Mouse (Mus musculus) left cerebral cortex, postnatal 36 days (tissue): Measurements from ENCODE around the gene Zfp672. TPM values are rescaled to one million over a fixed set of nuclear protein-coding genes. Genes with fewer than 3 reads are reported as not detected.

Experiments
- DNase-seq, 2 experiments: peaks; one replicate each; pipeline ENCODE4 v3.0.0; 2021 to 2022; ENCODE audit warnings: low spot score in 2 of 2, mixed read lengths in 1 of 2
- intact Hi-C: fragments of 180-260 bp; cut with DNase I; formaldehyde crosslinking; loops from one replicate; pipeline ENCODE4 v1.15.1; 2025
- total RNA-seq, 2 experiments: library from RNA; stranded (reverse); gene quantifications; 2 replicates each; pipeline ENCODE4 v1.2.3; 2021

The Zfp672 gene
- total RNA-seq, 2 experiments from 2014 or later, result 42.5 to 57.4 TPM

GRCm38 (mm10) chr11:58301057-58301456 lies 29.1 kb downstream of the Zfp672 start:
- DNase-seq, result peak; percentile 66 to 75
- intact Hi-C loops, result loop anchor here (5.0 to 10.0 kb wide), 3 partner anchors 129 to 346 kb away; partner anchors contain the start of genes Cnot8 and Mrpl22

GRCm38 (mm10) chr11:58297396-58297795 lies 32.7 kb downstream of the Zfp672 start:
- intact Hi-C loops, result no loop called here
- DNase-seq, result no peak

DNA sequence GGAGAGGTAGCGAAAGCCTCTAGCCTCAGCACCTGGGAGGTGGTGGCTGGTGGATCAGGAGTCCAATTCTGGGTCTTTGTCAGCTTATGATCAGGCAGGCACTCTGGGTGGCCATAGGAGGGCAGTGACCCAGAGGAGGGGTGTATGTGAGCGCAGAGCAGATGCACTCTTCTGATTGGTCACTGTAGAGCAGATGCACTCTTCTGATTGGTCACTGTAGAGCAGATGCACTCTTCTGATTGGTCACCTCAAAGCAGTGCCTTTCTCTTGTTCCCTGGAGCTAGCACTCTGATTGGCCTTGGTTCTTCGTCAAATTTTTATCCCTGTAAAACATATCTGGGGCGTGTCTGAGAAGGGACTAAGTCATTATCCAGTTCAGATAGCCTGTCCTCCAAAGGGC lies 37.3 kb downstream of the Zfp672 start:
- intact Hi-C loops, result loop anchor here (5.0 kb wide), 1 partner anchor 55 kb away; no protein-coding TSS in a partner anchor
- no peak for DNase-seq

DNA sequence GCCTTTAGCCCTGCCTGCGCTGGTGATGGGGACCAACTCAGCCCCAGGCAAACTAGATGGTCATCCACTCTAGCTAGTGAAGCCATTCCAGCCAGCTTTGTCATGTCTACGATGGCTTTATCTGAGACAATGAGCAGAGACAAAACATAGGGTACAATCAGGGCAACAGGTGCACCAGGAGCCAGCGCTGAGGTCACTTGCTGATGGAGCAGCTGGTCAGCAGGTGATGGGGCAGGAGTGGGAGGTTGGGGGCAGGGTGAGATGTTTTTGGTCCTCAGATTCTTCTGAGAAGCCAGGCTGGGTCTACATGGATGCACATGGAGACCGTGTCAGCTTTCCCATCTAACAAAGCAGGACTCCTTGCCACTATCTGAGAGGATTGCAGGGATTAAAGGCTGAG lies 39.3 kb downstream of the Zfp672 start:
- DNase-seq, result no peak
- intact Hi-C loops, result loop anchor here (5.0 kb wide), 1 partner anchor 54 kb away; no protein-coding TSS in a partner anchor

- intact Hi-C loops, result loop anchor here (5.0 kb wide), 1 partner anchor 53 kb away; no protein-coding TSS in a partner anchor
- no peak for DNase-seq
These were observed 40.0 kb downstream of the Zfp672 start for GRCm38 (mm10) chr11:58289992-58290682.

GRCm38 (mm10) chr11:58282518-58282917 lies 47.6 kb downstream of the Zfp672 start:
- intact Hi-C loops, result no loop called here
- DNase-seq, result no peak

- intact Hi-C loops, result no loop called here
- no peak for DNase-seq
These were observed 48.1 kb downstream of the Zfp672 start for GRCm38 (mm10) chr11:58281970-58282496.

- intact Hi-C loops, result no loop called here
- DNase-seq, result no peak
These were observed 54.4 kb downstream of the Zfp672 start for GRCm38 (mm10) chr11:58275756-58276155.

DNA sequence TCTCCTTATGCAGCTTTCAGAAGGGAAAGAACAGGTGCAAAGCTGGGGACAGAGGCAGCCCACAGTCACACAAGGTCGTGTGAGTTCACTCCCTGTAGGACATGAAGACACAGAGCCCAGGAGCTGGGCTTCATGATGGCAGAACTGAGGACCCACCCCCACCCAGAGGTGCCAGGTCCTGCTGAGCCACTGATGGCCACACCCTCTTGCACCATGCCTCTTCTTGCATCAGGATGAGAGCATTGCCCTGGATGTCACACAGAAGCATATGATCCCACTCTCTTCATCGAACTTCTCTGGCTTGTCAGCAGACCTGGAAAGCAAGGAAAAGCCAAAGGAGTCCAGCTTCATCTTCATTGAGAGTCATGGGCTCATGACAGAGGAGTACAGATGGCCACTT lies 55.6 kb downstream of the Zfp672 start, which contains the start of gene 4930438A08Rik:
4930438A08Rik (plus strand) TSS at position 228 of the 400 bp plus-strand sequence.
- intact Hi-C loops, result no loop called here
- DNase-seq, result no peak

- intact Hi-C loops, result no loop called here
- no peak for DNase-seq
These were observed 61.9 kb downstream of the Zfp672 start for GRCm38 (mm10) chr11:58268285-58268684.

Other genes starting within 250 kb of the Zfp672 start
- gene Gm12248, start 237.2 kb downstream of the Zfp672 start, total RNA-seq, result not detected
- 10 to 100 TPM; 51.9 to 58.0 TPM for gene Cnot8, start 226.2 kb downstream of the Zfp672 start, total RNA-seq
- gene Gemin5, start 161.8 kb downstream of the Zfp672 start, total RNA-seq, result 10 to 100 TPM; 17.1 to 18.1 TPM
- 10 to 100 TPM; 30.7 to 37.4 TPM for gene Mrpl22, start 158.7 kb downstream of the Zfp672 start, total RNA-seq
- gene Igtp, start 130.8 kb downstream of the Zfp672 start, total RNA-seq, result 1 to 10 TPM; 3.6 to 3.8 TPM
- gene Irgm2, start 130.7 kb downstream of the Zfp672 start, total RNA-seq, result 1 to 10 TPM; 2.3 to 2.7 TPM
- not detected for gene 4930438A08Rik, start 55.5 kb downstream of the Zfp672 start, total RNA-seq
- gene Zfp692, start 23.3 kb downstream of the Zfp672 start, total RNA-seq, result 10 to 100 TPM; 17.8 to 31.5 TPM
- gene Sh3bp5l, start 385 bp upstream of the Zfp672 start, total RNA-seq, result 10 to 100 TPM; 53.6 to 57.8 TPM
- gene Lypd8, start 48.7 kb upstream of the Zfp672 start, total RNA-seq, result not detected
- not detected for gene 1810065E05Rik, start 90.8 kb upstream of the Zfp672 start, total RNA-seq
- gene Gm12253, start 102.2 kb upstream of the Zfp672 start, total RNA-seq, result not detected
- gene Lypd9, start 122.6 kb upstream of the Zfp672 start, total RNA-seq, result not detected
- gene Olfr30, start 131.9 kb upstream of the Zfp672 start, total RNA-seq, result not detected
- not detected for gene Olfr332, start 162.2 kb upstream of the Zfp672 start, total RNA-seq
- gene Olfr331, start 172.2 kb upstream of the Zfp672 start, total RNA-seq, result not detected
- not detected for gene Olfr330, start 204.5 kb upstream of the Zfp672 start, total RNA-seq
- not detected for gene Olfr329-ps, start 216.1 kb upstream of the Zfp672 start, total RNA-seq
- gene Olfr328, start 225.3 kb upstream of the Zfp672 start, total RNA-seq, result under 1 TPM in 1 of 2 experiments, not detected in 1; 0.10 TPM
- not detected for gene Olfr224, start 240.2 kb upstream of the Zfp672 start, total RNA-seq
- gene Olfr325, start 247.4 kb upstream of the Zfp672 start, total RNA-seq, result not detected